Mouse (Mus musculus) intestine, embryonic 16.5 days (tissue): ENCODE data around the gene Shisa8. TPM values are rescaled to one million over a fixed set of nuclear protein-coding genes. Genes with fewer than 3 reads are reported as not detected.
A peak's percentile ranks its signal among the peaks of the same experiment; 100 is the strongest.

Experiments used
- ATAC-seq: fragments of 200-750 bp; cut with Nextera tagmentation; 2 replicates; pipeline ENCODE4 v1.8.0; 2017; ENCODE audit warnings: moderate TSS enrichment, moderate library complexity
- H3K27ac ChIP-seq: fragments of 300-500 bp; sonication (generic); 2 replicates; pipeline ENCODE4 v1.5.1; 2014; ENCODE audit warnings: mild to moderate bottlenecking, low read length
- H3K27me3 ChIP-seq: fragments of 300-500 bp; sonication (generic); replicated peaks from 2 replicates; pipeline ENCODE4 v1.6.1; 2014; ENCODE audit warnings: low read length, control low read depth, mixed read lengths; ENCODE audit not compliant: control insufficient read depth, insufficient read depth
- H3K36me3 ChIP-seq: fragments of 300-500 bp; sonication (generic); 2 replicates; pipeline ENCODE4 v1.6.1; 2014; ENCODE audit warnings: low read length, control low read depth; ENCODE audit not compliant: control insufficient read depth, insufficient read depth
- H3K4me1 ChIP-seq: fragments of 300-500 bp; sonication (generic); 2 replicates; pipeline ENCODE4 v1.6.1; 2014; ENCODE audit warnings: low read length, control low read depth, mixed read lengths; ENCODE audit not compliant: control insufficient read depth, insufficient read depth
- H3K4me2 ChIP-seq: fragments of 300-500 bp; sonication (generic); 2 replicates; pipeline ENCODE4 v1.6.1; 2014; ENCODE audit warnings: low read depth, low read length, control low read depth
- H3K4me3 ChIP-seq: fragments of 300-500 bp; sonication (generic); 2 replicates; pipeline ENCODE4 v1.5.1; 2014; ENCODE audit warnings: mild to moderate bottlenecking, low read length
- H3K9ac ChIP-seq: fragments of 300-500 bp; sonication (generic); 2 replicates; pipeline ENCODE4 v1.6.1; 2014; ENCODE audit warnings: low read depth, low read length
- H3K9me3 ChIP-seq: fragments of 300-500 bp; sonication (generic); 2 replicates; pipeline ENCODE4 v1.6.1; 2016; ENCODE audit warnings: low read length, control low read depth; ENCODE audit not compliant: control insufficient read depth
- WGBS: fragments of 180-500 bp; shearing (Covaris S2); extraction: QIAGEN DNeasy Blood & Tissue Kit; methylation state at CpG from one replicate; pipeline ENCODE4 v1.1.7; 2014; 5-methylcytosine and 5-hydroxymethylcytosine counted together
- polyA plus RNA-seq: library from polyadenylated mRNA; unstranded; fragments of >200 nt; fragmentation: Nextera tagmentation; extraction: Ambion mirVana; gene quantifications from 2 replicates; pipeline ENCODE4 v1.2.1, GENCODE M21; 2015

Shisa8 gene
- polyA plus RNA-seq, 1 experiment from 2014 or later: 0.09 TPM

GRCm38 (mm10) chr15:82185062-82185783 is 27.4 kb downstream of the Shisa8 start:
- Histone ChIP-seq H3K4me1 (no peaks in the 10 kb centered on the region), H3K4me2 (no peak overlapping the region), H3K36me3 (peaks cover 52% of the 10 kb centered on the region), H3K4me3 (no peak overlapping the region), H3K27me3 (no peaks in the 10 kb centered on the region), H3K9ac (no peak overlapping the region), H3K9me3 (no peaks in the 10 kb centered on the region), H3K27ac (peak overlapping the region; percentile 39)
- peak; percentile 29 for ATAC-seq
- 73% methylated on average over 14 of the region's 14 CpGs for whole genome bisulfite sequencing

DNA sequence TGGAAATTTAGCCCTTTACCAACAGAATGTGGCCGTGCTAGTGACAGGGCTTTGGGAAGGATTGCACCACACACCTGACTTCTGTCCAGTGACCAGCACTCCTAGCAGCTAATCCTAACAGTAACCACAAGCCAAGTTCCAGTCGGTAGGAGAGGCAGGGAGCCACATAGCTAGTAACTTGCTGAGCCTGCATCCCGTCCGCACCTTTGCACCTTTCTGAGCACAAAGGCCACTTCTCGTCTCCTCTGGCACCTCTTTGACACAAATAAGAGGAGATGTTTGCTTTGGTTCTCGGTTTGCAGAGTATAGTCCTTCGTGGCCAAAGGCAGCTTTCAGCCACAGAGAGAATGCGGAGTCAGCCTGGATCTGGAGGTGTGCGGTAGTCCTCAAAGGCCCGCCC is 28.0 kb downstream of the Shisa8 start:
- Histone ChIP-seq H3K4me3 (no peak overlapping the region), H3K4me2 (no peak overlapping the region), H3K9me3 (no peaks in the 10 kb centered on the region), H3K36me3 (peaks cover 58% of the 10 kb centered on the region), H3K27me3 (no peaks in the 10 kb centered on the region), H3K27ac (peak overlapping the region; percentile 39), H3K4me1 (no peaks in the 10 kb centered on the region), H3K9ac (no peak overlapping the region)
- ATAC-seq: peak; percentile 58
- WGBS: 70% methylated on average over 10 of the region's 10 CpGs

GRCm38 (mm10) chr15:82184183-82184582 is 28.4 kb downstream of the Shisa8 start:
- Histone ChIP-seq H3K4me2 (no peak overlapping the region), H3K36me3 (peaks cover 63% of the 10 kb centered on the region), H3K9ac (no peak overlapping the region), H3K27ac (peak overlapping the region; percentile 39; the same call in 1 of the 2 replicates), H3K27me3 (no peaks in the 10 kb centered on the region), H3K4me3 (no peak overlapping the region), H3K4me1 (no peaks in the 10 kb centered on the region), H3K9me3 (no peaks in the 10 kb centered on the region)
- peak; percentile 73 for ATAC-seq
- 70% methylated on average over 7 of the region's 7 CpGs for WGBS

DNA sequence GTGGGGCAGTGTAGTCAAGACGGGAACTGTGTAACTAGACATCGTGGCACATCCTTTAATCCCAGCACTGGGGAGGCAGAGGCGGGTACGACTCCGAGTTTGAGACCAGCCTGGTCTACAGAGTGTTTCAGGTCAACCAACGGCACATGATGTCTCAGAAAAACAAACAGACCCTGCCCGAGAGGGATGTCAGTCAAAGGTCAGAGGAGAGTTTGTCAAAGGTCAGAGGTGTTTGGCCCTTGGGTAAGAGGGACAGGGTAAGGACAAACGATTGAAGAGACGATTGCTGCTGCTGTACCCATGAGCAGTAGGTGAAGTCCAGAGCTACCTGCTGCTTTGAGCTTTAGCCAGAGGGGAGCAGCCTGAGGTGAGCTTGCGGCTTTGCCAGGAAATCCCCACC is 29.0 kb downstream of the Shisa8 start:
- Histone ChIP-seq H3K27ac (no peak overlapping the region), H3K4me1 (no peaks in the 10 kb centered on the region), H3K4me2 (no peak overlapping the region), H3K27me3 (no peaks in the 10 kb centered on the region), H3K9me3 (no peaks in the 10 kb centered on the region), H3K9ac (no peak overlapping the region), H3K4me3 (no peak overlapping the region), H3K36me3 (peaks cover 69% of the 10 kb centered on the region)
- ATAC-seq: no peak
- WGBS: 59% methylated on average over 10 of the region's 10 CpGs

DNA sequence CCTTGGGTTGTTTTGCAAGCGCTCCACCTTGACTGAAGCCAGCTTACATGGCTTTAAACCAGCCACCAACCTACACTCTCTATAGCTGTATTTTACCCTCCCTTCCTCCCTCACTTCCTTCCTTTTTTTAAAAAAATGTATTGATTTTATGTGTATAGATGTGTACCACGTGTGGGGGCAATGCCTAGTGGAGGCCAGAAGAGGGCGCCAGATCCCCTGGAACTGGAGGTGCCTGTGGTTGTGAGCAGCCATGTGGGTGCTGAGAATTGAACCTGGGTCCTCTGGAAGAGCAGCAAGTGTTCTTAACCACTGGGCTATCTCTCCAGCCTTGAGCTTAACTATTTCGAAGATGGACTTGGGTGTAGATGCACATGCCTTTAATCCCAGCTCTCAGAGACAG is 30.3 kb downstream of the Shisa8 start:
- H3K27ac ChIP-seq: no peak overlapping the region
- no peaks in the 10 kb centered on the region for H3K9me3 ChIP-seq
- H3K27me3 ChIP-seq: no peaks in the 10 kb centered on the region
- 97% methylated on average over 4 of the region's 4 CpGs for WGBS
- no peak overlapping the region for H3K4me2 ChIP-seq
- ATAC-seq: no peak
- H3K4me3 ChIP-seq: no peak overlapping the region
- no peaks in the 10 kb centered on the region for H3K4me1 ChIP-seq
- peaks cover 67% of the 10 kb centered on the region for H3K36me3 ChIP-seq
- no peak overlapping the region for H3K9ac ChIP-seq

DNA sequence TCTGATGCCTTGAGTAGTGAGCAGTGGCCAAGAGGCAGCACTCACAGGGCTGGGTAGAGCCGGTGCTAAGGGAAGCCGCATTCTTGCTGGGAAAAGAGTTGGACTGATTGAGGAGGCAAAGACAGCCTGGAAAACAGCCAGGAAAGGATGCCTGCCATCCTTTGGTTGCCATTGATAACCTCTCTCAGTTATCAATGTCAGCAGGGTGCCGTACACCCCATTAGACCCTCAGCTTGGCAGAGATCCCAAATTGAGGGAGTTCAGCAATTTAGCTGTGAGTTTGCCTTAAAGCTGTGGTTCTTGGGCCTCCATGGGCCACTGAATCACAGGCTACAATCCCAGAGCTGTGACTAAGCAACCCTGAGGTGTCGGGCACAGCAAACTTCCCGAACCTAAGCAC is 31.5 kb downstream of the Shisa8 start:
- H3K9me3 ChIP-seq: no peaks in the 10 kb centered on the region
- peaks cover 55% of the 10 kb centered on the region for H3K36me3 ChIP-seq
- H3K27ac ChIP-seq: no peak overlapping the region
- no peak for ATAC-seq
- 93% methylated on average over 5 of the region's 5 CpGs for WGBS
- no peak overlapping the region for H3K9ac ChIP-seq
- H3K4me3 ChIP-seq: no peak overlapping the region
- H3K27me3 ChIP-seq: no peaks in the 10 kb centered on the region
- no peaks in the 10 kb centered on the region for H3K4me1 ChIP-seq
- H3K4me2 ChIP-seq: no peak overlapping the region

- no peak overlapping the region for H3K4me2 ChIP-seq
- WGBS: 85% methylated on average over 7 of the region's 7 CpGs
- ATAC-seq: no peak
- no peaks in the 10 kb centered on the region for H3K27me3 ChIP-seq
- no peaks in the 10 kb centered on the region for H3K4me1 ChIP-seq
- H3K9ac ChIP-seq: no peak overlapping the region
- H3K9me3 ChIP-seq: no peaks in the 10 kb centered on the region
- peaks cover 57% of the 10 kb centered on the region for H3K36me3 ChIP-seq
- H3K4me3 ChIP-seq: no peak overlapping the region
- no peak overlapping the region for H3K27ac ChIP-seq
These were observed 34.8 kb downstream of the Shisa8 start for GRCm38 (mm10) chr15:82177743-82178290.

- Histone ChIP-seq H3K4me2 (no peak overlapping the region), H3K4me3 (no peak overlapping the region), H3K4me1 (0 out of 2 replicates have a peak, but pooled peaks cover under 1% of the 10 kb centered on the region), H3K27me3 (no peaks in the 10 kb centered on the region), H3K36me3 (peaks cover 39% of the 10 kb centered on the region), H3K27ac (no peak overlapping the region), H3K9ac (no peak overlapping the region), H3K9me3 (no peaks in the 10 kb centered on the region)
- WGBS: 94% methylated on average over 9 of the region's 9 CpGs
- ATAC-seq: no peak
These were observed 37.5 kb downstream of the Shisa8 start for GRCm38 (mm10) chr15:82175091-82175490.

DNA sequence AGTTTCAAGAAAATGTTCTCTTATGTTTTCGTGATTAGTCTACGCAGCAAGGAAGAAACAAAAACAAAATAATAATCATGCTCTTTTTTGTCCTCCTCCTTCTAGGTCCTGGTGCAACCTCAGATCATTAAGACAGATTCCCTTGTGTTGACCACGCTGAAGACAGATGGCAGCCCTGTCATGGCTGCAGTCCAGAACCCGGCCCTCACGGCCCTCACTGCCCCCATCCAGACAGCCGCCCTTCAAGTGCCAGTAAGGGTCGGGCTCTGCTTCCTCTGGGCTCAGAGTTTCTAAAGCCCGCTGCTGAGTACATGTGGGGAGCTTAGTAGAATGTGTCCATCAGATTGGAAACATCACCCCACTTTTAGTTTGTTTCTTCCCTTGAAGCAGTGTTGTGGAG is 40.0 kb downstream of the Shisa8 start:
- Histone ChIP-seq H3K36me3 (peaks cover 18% of the 10 kb centered on the region), H3K27ac (no peak overlapping the region), H3K4me1 (peaks cover 9% of the 10 kb centered on the region), H3K9me3 (no peaks in the 10 kb centered on the region), H3K4me3 (no peak overlapping the region), H3K4me2 (no peak overlapping the region), H3K27me3 (no peaks in the 10 kb centered on the region), H3K9ac (no peak overlapping the region)
- WGBS: 74% methylated on average over 8 of the region's 8 CpGs
- ATAC-seq: no peak
